Mouse (Mus musculus) liver, embryonic 12.5 days (tissue): ENCODE measurements at regions not wholly inside any gene's neighbourhood (a gene's known extent, or its start where the extent isn't known, plus 50 kb on each side); places are given as distances from the start of the nearest gene placed in this dataset.
A peak's percentile ranks its signal among the peaks of the same experiment; 100 is the strongest.
"Not testable (repeated sequence)": the region's sequence is repeated elsewhere in the genome, so short reads cannot be mapped to it uniquely, and the experiment has no call there.

Experiments used
- ATAC-seq: fragments of 200-750 bp; cut with Nextera tagmentation; 2 replicates; pipeline ENCODE4 v1.8.0; 2017; ENCODE audit warnings: moderate number of reproducible peaks, mild to moderate bottlenecking, moderate library complexity
- H3K27ac ChIP-seq: fragments of 300-500 bp; sonication (generic); 2 replicates; pipeline ENCODE4 v1.5.1; 2016; ENCODE audit warnings: mild to moderate bottlenecking
- H3K27me3 ChIP-seq: fragments of 300-500 bp; sonication (generic); replicated peaks from 2 replicates; pipeline ENCODE4 v1.6.1; 2016; ENCODE audit warnings: mild to moderate bottlenecking, moderate library complexity
- H3K36me3 ChIP-seq: fragments of 300-500 bp; sonication (generic); 2 replicates; pipeline ENCODE4 v1.6.1; 2016; ENCODE audit warnings: mild to moderate bottlenecking, moderate library complexity
- H3K4me1 ChIP-seq: fragments of 300-500 bp; sonication (generic); 2 replicates; pipeline ENCODE4 v1.6.1; 2016
- H3K4me2 ChIP-seq: fragments of 300-500 bp; sonication (generic); 2 replicates; pipeline ENCODE4 v1.6.1; 2016; ENCODE audit warnings: mild to moderate bottlenecking, moderate library complexity
- H3K4me3 ChIP-seq: fragments of 300-500 bp; sonication (generic); 2 replicates; pipeline ENCODE4 v1.5.1; 2016; ENCODE audit warnings: mild to moderate bottlenecking, moderate library complexity
- H3K9ac ChIP-seq: fragments of 300-500 bp; sonication (generic); 2 replicates; pipeline ENCODE4 v1.6.1; 2016; ENCODE audit warnings: mild to moderate bottlenecking, moderate library complexity
- H3K9me3 ChIP-seq: fragments of 300-500 bp; sonication (generic); replicated peaks from 2 replicates; pipeline ENCODE4 v1.6.1; 2016; ENCODE audit warnings: mild to moderate bottlenecking, moderate library complexity
- WGBS: fragments of 180-500 bp; shearing (Covaris S2); methylation state at CpG from one replicate; pipeline ENCODE4 v1.1.7; 2016; ENCODE audit not compliant: insufficient replicate concordance; 5-methylcytosine and 5-hydroxymethylcytosine counted together

DNA sequence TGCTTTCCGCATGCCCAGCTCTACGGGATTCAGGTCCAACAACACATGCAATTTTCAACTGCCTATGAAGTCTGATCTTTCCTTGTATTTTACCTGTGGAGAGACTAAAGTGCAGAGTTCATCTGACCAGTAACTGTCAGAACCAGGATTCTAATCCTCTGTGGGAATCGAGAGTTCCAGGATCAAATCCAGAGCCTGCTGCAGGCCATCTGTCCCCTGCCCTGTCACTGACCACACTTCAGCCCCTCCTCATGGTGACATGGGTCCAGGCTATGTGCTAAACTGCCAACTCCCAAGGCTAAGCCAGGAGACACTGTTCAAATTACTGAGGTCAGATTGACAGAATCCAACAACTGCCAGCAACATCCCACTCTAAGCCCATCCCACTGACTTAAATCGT, 175.7 kb downstream of the Katnal1 start:
- Histone ChIP-seq H3K27ac (no peak overlapping the region), H3K4me1 (no peaks in the 10 kb centered on the region; the same call in 1 of the 2 replicates), H3K9ac (no peak overlapping the region), H3K27me3 (peaks cover 7% of the 10 kb centered on the region; the same call in 1 of the 2 replicates), H3K9me3 (no peaks in the 10 kb centered on the region), H3K36me3 (no peaks in the 10 kb centered on the region), H3K4me3 (no peak overlapping the region), H3K4me2 (no peak overlapping the region)
- ATAC-seq: no peak
- 59% methylated on average over 4 of the region's 4 CpGs for WGBS

- Histone ChIP-seq H3K4me2 (no peak overlapping the region), H3K36me3 (no peaks in the 10 kb centered on the region), H3K4me1 (peaks cover 5% of the 10 kb centered on the region; the same call in 1 of the 2 replicates), H3K27me3 (no peaks in the 10 kb centered on the region), H3K27ac (no peak overlapping the region), H3K9me3 (no peaks in the 10 kb centered on the region), H3K9ac (no peak overlapping the region), H3K4me3 (no peak overlapping the region)
- ATAC-seq: no peak
- 82% methylated on average over 13 of the region's 13 CpGs for WGBS
Measured at GRCm38 (mm10) chr5:148751980-148752379, 177.1 kb downstream of the Katnal1 start.

- H3K36me3 ChIP-seq: no peaks in the 10 kb centered on the region
- 77% methylated on average over 16 of the region's 16 CpGs for WGBS
- H3K4me1 ChIP-seq: peaks cover 5% of the 10 kb centered on the region; the same call in 1 of the 2 replicates
Measured at GRCm38 (mm10) chr5:148750002-148750734, 179.0 kb downstream of the Katnal1 start.

GRCm38 (mm10) chr5:148747972-148748764, 181.0 kb downstream of the Katnal1 start:
- Histone ChIP-seq H3K9ac (no peak overlapping the region), H3K4me3 (no peak overlapping the region), H3K4me2 (no peak overlapping the region), H3K27me3 (no peaks in the 10 kb centered on the region), H3K36me3 (no peaks in the 10 kb centered on the region), H3K9me3 (no peaks in the 10 kb centered on the region), H3K4me1 (0 out of 2 replicates have a peak, but pooled peaks cover 5% of the 10 kb centered on the region), H3K27ac (no peak overlapping the region)
- ATAC-seq: no peak
- WGBS: 74% methylated on average over 21 of the region's 21 CpGs

More at GRCm38 (mm10) chr5:148750002-148750734, 179.0 kb downstream of the Katnal1 start:
- ATAC-seq: no peak
- Histone ChIP-seq H3K27ac (no peak overlapping the region), H3K9me3 (no peaks in the 10 kb centered on the region), H3K27me3 (no peaks in the 10 kb centered on the region), H3K4me3 (no peak overlapping the region), H3K4me2 (no peak overlapping the region), H3K9ac (no peak overlapping the region)

DNA sequence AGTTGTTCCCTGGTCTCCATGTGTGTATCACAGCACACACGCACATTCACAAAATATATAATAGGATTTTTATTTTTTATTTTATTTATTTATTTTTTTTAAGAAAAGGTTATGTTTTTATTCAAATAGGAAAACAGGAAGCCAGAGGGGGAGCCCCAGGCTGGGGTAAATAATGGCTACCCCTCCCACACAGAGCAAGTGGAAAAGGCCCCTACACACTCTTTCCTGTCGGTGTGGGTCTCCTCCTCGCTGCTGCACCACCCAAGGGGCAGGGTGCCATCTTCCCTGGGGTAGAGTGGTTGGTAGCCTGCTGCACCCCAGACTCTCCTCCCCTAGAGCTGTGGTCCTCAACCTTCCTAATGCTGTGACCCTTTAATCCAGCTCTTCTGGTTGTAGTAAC, 181.6 kb downstream of the Katnal1 start:
- no peak overlapping the region for H3K4me2 ChIP-seq
- H3K4me3 ChIP-seq: no peak overlapping the region
- H3K9me3 ChIP-seq: no peaks in the 10 kb centered on the region
- ATAC-seq: no peak
- no peak overlapping the region for H3K9ac ChIP-seq
- 0 out of 2 replicates have a peak, but pooled peaks cover 5% of the 10 kb centered on the region for H3K4me1 ChIP-seq
- no peaks in the 10 kb centered on the region for H3K36me3 ChIP-seq
- WGBS: 74% methylated on average over 3 of the region's 3 CpGs
- no peaks in the 10 kb centered on the region for H3K27me3 ChIP-seq
- no peak overlapping the region for H3K27ac ChIP-seq

- H3K4me1 ChIP-seq, H3K4me3 ChIP-seq, H3K9me3 ChIP-seq, H3K4me2 ChIP-seq, H3K9ac ChIP-seq, H3K27me3 ChIP-seq, H3K36me3 ChIP-seq, H3K27ac ChIP-seq: not testable (repeated sequence)
- 65% methylated on average over 6 of the region's 6 CpGs for WGBS
- 0 out of 2 replicates have a peak, but pooled peaks have one; percentile 18 for ATAC-seq
Measured at GRCm38 (mm10) chr5:148746726-148747125, 182.4 kb downstream of the Katnal1 start.

DNA sequence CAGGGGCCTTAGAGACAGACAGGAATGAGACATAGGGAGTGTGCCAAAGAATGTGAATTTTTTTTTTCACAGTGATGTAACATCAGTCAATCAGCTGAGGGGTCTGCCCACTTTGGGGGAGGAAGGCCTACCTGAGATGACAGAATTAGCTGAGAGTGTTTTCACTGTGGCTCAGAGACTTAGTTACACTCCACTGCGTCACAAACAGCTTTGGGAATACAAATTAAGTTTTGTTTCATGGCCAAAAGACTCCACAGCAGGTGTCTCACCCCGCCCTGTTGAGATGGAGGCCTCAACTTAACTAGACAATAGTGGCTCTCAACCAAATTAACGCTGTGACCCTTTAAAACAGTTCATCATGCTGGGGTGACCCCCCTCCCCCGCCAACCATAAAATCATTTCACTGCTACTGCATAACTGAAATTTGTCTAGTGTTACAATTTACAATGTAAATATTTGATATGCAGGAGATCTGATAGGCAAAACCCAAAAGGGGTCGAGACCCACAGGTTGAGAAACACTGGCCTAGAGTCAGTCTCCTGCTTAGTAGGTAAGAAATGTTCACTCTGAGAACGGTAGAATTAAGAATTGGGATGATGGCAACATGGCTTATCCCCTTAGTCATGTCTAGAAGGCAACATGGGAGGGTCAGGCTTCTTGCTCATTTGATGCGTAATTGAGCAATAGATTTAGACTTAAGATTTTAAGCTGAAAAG, 184.3 kb downstream of the Katnal1 start:
- ATAC-seq: no peak
- 69% methylated on average over 7 of the region's 7 CpGs for WGBS
- Histone ChIP-seq H3K4me1 (peaks cover 18% of the 10 kb centered on the region), H3K36me3 (no peaks in the 10 kb centered on the region), H3K9me3 (peaks cover 6% of the 10 kb centered on the region; the same call in 1 of the 2 replicates), H3K4me3 (no peak overlapping the region), H3K4me2 (no peak overlapping the region), H3K27ac (no peak overlapping the region), H3K9ac (no peak overlapping the region), H3K27me3 (no peaks in the 10 kb centered on the region)

- Histone ChIP-seq H3K27ac (no peak overlapping the region), H3K9me3 (peaks cover 6% of the 10 kb centered on the region; the same call in 1 of the 2 replicates), H3K4me1 (peaks cover 26% of the 10 kb centered on the region), H3K9ac (no peak overlapping the region), H3K27me3 (no peaks in the 10 kb centered on the region), H3K4me2 (no peak overlapping the region), H3K36me3 (no peaks in the 10 kb centered on the region), H3K4me3 (no peak overlapping the region)
- 83% methylated on average over 8 of the region's 8 CpGs for WGBS
- ATAC-seq: no peak
Measured at GRCm38 (mm10) chr5:148742158-148742835, 186.8 kb downstream of the Katnal1 start.

DNA sequence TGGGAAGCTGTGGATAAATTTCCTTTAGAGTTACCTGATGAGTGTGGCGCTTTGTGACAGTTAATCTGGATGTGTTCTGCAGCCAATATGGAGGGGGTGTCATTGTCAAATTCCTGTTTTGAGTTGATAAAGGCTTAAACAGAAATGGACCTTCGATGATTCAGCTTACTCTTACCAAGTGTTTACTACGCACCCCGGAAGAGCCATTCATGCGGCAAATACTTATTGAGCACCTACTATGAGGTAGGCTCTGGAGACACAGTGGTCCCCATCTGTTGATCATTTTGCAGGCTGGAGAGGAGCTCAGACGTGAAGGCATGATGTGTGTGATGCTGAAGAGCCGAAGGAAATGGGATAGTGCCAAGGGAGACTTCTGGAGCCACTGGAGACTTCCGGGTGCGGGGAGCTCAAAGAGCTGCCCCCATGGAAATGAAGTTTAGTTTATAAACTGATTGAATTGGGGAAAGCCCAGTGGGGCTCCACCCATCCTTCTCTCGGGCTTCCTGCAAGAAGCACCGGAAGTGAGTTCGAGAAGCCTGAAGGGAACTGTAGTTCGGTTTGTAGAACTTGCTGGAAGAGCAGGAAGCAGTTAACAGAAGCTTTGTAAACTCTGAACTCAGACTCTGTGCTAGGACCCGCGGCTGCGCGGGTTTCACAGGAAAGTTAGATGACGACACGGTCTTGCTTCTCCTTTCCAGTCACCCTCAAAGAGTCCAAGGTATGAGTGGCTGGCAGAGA, 187.7 kb downstream of the Katnal1 start:
- Histone ChIP-seq H3K4me2 (no peak overlapping the region), H3K4me3 (no peak overlapping the region), H3K9ac (no peak overlapping the region), H3K9me3 (peaks cover 6% of the 10 kb centered on the region; the same call in 1 of the 2 replicates), H3K27ac (peak overlapping the region; percentile 51), H3K36me3 (no peaks in the 10 kb centered on the region), H3K4me1 (peaks cover 26% of the 10 kb centered on the region), H3K27me3 (no peaks in the 10 kb centered on the region)
- no peak for ATAC-seq
- WGBS: 74% methylated on average over 19 of the region's 19 CpGs

GRCm38 (mm10) chr5:148740366-148741266, 188.0 kb upstream of the Ubl3 start:
- no peaks in the 10 kb centered on the region for H3K36me3 ChIP-seq
- H3K27ac ChIP-seq: peak overlapping the region; percentile 60; the same call in 1 of the 2 replicates
- H3K4me3 ChIP-seq: no peak overlapping the region
- peaks cover 26% of the 10 kb centered on the region for H3K4me1 ChIP-seq
- 63% methylated on average over 15 of the region's 15 CpGs for WGBS
- ATAC-seq: peak; percentile 63
- no peak overlapping the region for H3K4me2 ChIP-seq
- no peaks in the 10 kb centered on the region for H3K27me3 ChIP-seq
- H3K9ac ChIP-seq: no peak overlapping the region
- peaks cover 6% of the 10 kb centered on the region; the same call in 1 of the 2 replicates for H3K9me3 ChIP-seq
